Mouse (Mus musculus) heart, adult 2 months (tissue): ENCODE data around the gene Trpc7.

Source experiments
- CTCF ChIP-seq: fragments of 200-600 bp; IDR thresholded peaks from 2 replicates; pipeline ENCODE4 v1.8.1; 2022; ENCODE audit warnings: antibody characterized with exemption, mild to moderate bottlenecking, moderate library complexity
- POLR2A ChIP-seq: fragments of 200-500 bp; IDR thresholded peaks from 2 replicates; pipeline ENCODE4 v1.6.1; 2011; ENCODE audit warnings: mild to moderate bottlenecking, low read depth, low read length, control low read depth; ENCODE audit not compliant: insufficient read depth

GRCm38 (mm10) chr13:56751774-56752173, 144.0 kb downstream of the Trpc7 start:
- TF ChIP-seq CTCF: no peak
- TF ChIP-seq POLR2A: no peak
